18 mouse cellular contexts compared by ENCODE assay signal in genomic region chr6:66926269-66926668, GRCm38 (mm10). TPM values are rescaled to one million over a fixed set of nuclear protein-coding genes. Genes with fewer than 3 reads are reported as not detected.
DNase-seq lines count a peak whose midpoint lies in the region; ATAC-seq lines count a peak whose summit lies in the region.
"Had no signal": no experiment of that assay in that cellular context is flagged by ENCODE, and none has a peak within 500 bp of the region (broad histone marks: within the 10 kb centered on the region; RNA-seq: fewer than 3 reads in every experiment).

No protein-coding gene starts in this region.

- H3K36me3 ChIP-seq in kidney, embryonic 14.5 days (ENCODE audit: control insufficient read depth, insufficient read depth, low read length), result no peaks in the 10 kb centered on the region
- no peaks in the 10 kb centered on the region for H3K36me3 ChIP-seq in limb, embryonic 12.5 days
- H3K36me3 ChIP-seq in forebrain, embryonic 10.5 days (replicated peaks), result no peaks in the 10 kb centered on the region
- H3K36me3 ChIP-seq: embryonic facial prominence, embryonic 12.5 days; heart, embryonic 15.5 days; limb, embryonic 15.5 days had no signal

- 5% methylated on average over 4 of the region's 4 CpGs for WGBS in kidney, embryonic 14.5 days
- WGBS in limb, embryonic 12.5 days, result 3% methylated on average over 4 of the region's 4 CpGs
- 16% methylated on average over 4 of the region's 4 CpGs for WGBS in forebrain, embryonic 10.5 days

- H3K4me1 ChIP-seq in kidney, embryonic 14.5 days (ENCODE audit: control insufficient read depth, insufficient read depth, low read length), result peaks cover 14% of the 10 kb centered on the region; the same call in 1 of the 2 replicates
- H3K4me1 ChIP-seq in limb, embryonic 12.5 days (replicated peaks), result peaks cover 25% of the 10 kb centered on the region
- H3K4me1 ChIP-seq in forebrain, embryonic 10.5 days, result peaks cover 13% of the 10 kb centered on the region

- no peaks in the 10 kb centered on the region for H3K9me3 ChIP-seq in kidney, embryonic 14.5 days (ENCODE audit: control insufficient read depth, low read length)
- no peaks in the 10 kb centered on the region for H3K9me3 ChIP-seq in limb, embryonic 12.5 days
- H3K9me3 ChIP-seq in forebrain, embryonic 10.5 days, result no peaks in the 10 kb centered on the region
- H3K9me3 ChIP-seq: embryonic facial prominence, embryonic 12.5 days; heart, embryonic 15.5 days; limb, embryonic 15.5 days had no signal

- peak; percentile 70 for ATAC-seq in kidney, embryonic 14.5 days (ENCODE audit: low FRiP score, low TSS enrichment)
- ATAC-seq in limb, embryonic 12.5 days (ENCODE audit: insufficient number of reproducible peaks, insufficient read depth, low FRiP score, low TSS enrichment, low read depth), result peak; percentile 27; the same call in 1 of the 2 replicates
- ATAC-seq: forebrain, postnatal 0 days; Patski had no signal

- no peak overlapping the region for H3K9ac ChIP-seq in kidney, embryonic 14.5 days (ENCODE audit: low read depth, low read length)
- no peak overlapping the region for H3K9ac ChIP-seq in limb, embryonic 12.5 days (replicated peaks)
- H3K9ac ChIP-seq: embryonic facial prominence, embryonic 12.5 days; forebrain, postnatal 0 days; heart, embryonic 15.5 days; limb, embryonic 15.5 days had no signal

- no peak overlapping the region for H3K4me2 ChIP-seq in kidney, embryonic 14.5 days (replicated peaks; ENCODE audit: low read depth, low read length)
- H3K4me2 ChIP-seq in limb, embryonic 12.5 days, result no peak overlapping the region; the same call in 1 of the 2 replicates
- H3K4me2 ChIP-seq: embryonic facial prominence, embryonic 12.5 days; heart, embryonic 15.5 days; limb, embryonic 15.5 days had no signal

- DNase-seq in kidney, postnatal 10 days, result no peak
- peak; percentile 18 for DNase-seq in R1 (ENCODE audit: low read depth, low spot score)
- DNase-seq in embryo, embryonic 11.5 days (ENCODE audit: low read depth, low spot score), result peak; percentile 37
- DNase-seq in forebrain, embryonic 10.5 days (ENCODE audit: extremely low spot score, low spot score), result no peak
- no peak for DNase-seq in layer of hippocampus, adult 18-20 months (ENCODE audit: low spot score in 2 of 2)
- DNase-seq: B cell, adult 2 months; cerebellum, adult 9-10 months; forebrain, postnatal 0 days; gastrocnemius, adult 2 months; lung, postnatal 14 days; right cerebral cortex, postnatal 4 days; thymus, postnatal 36 days had no signal

- no peak overlapping the region for H3K27ac ChIP-seq in kidney, embryonic 14.5 days (ENCODE audit: low read depth, low read length)
- no peak overlapping the region; the same call in 1 of the 2 replicates for H3K27ac ChIP-seq in limb, embryonic 12.5 days
- H3K27ac ChIP-seq in forebrain, embryonic 10.5 days, result no peak overlapping the region
- H3K27ac ChIP-seq: embryonic facial prominence, embryonic 12.5 days; gastrocnemius, adult 2 months; heart, embryonic 15.5 days; limb, embryonic 15.5 days had no signal

- H3K4me3 ChIP-seq in kidney, embryonic 14.5 days (ENCODE audit: low read length), result no peak overlapping the region
- no peak overlapping the region for H3K4me3 ChIP-seq in limb, embryonic 12.5 days (replicated peaks)
- H3K4me3 ChIP-seq in forebrain, embryonic 10.5 days, result no peak overlapping the region
- H3K4me3 ChIP-seq: embryonic facial prominence, embryonic 12.5 days; gastrocnemius, adult 2 months; heart, embryonic 15.5 days; limb, embryonic 15.5 days had no signal

- H3K27me3 ChIP-seq in kidney, embryonic 14.5 days (ENCODE audit: control insufficient read depth, insufficient read depth, low read length), result no peaks in the 10 kb centered on the region
- no peaks in the 10 kb centered on the region for H3K27me3 ChIP-seq in limb, embryonic 12.5 days
- no peaks in the 10 kb centered on the region for H3K27me3 ChIP-seq in forebrain, embryonic 10.5 days (ENCODE audit: poor library complexity, severe bottlenecking)
- H3K27me3 ChIP-seq: embryonic facial prominence, embryonic 12.5 days; heart, embryonic 15.5 days; limb, embryonic 15.5 days; Patski had no signal

RNA-seq across cellular contexts. Expression of gene Gng12, which starts 30.1 kb away (rescaled TPM):
- polyA plus RNA-seq in kidney, embryonic 14.5 days (2014; fragmentation: Nextera tagmentation; extraction: Ambion mirVana), result 76.6 and 108 TPM in 2 replicates
- 56.2 and 56.9 TPM in 2 replicates for polyA plus RNA-seq in limb, embryonic 12.5 days (2016; fragmentation: Nextera tagmentation; extraction: Ambion mirVana)
- polyA plus RNA-seq in forebrain, embryonic 10.5 days (2016; fragmentation: Nextera tagmentation; extraction: Ambion mirVana), result 50.3 and 51.2 TPM in 2 replicates
- 10 to 100 TPM; 67.2 to 69.9 TPM for total RNA-seq in layer of hippocampus, adult 18-20 months (2021)

Comparison
In these comparisons a context has a peak if more than half of its experiments do, and no peak if none do; other contexts are left out.
1. DNase-seq: peak in R1 (single experiment) and embryo, embryonic 11.5 days (single experiment); none in kidney, postnatal 10 days (single experiment), forebrain, embryonic 10.5 days (single experiment) and layer of hippocampus, adult 18-20 months (0 of 2).